Mouse (Mus musculus) ES-E14 (cell line): ENCODE data around the gene Gpam. TPM values are rescaled to one million over a fixed set of nuclear protein-coding genes. Genes with fewer than 3 reads are reported as not detected.
"Not testable (repeated sequence)": the region's sequence is repeated elsewhere in the genome, so short reads cannot be mapped to it uniquely, and the experiment has no call there.

ENCODE experiments used
- DNase-seq: peaks from one replicate; pipeline ENCODE4 v3.0.0-alpha.2; 2013; ENCODE audit warnings: low read depth, low spot score
- H3K27ac ChIP-seq: 2 replicates; pipeline ENCODE4 v1.5.1; 2012; ENCODE audit warnings: low read depth, mild to moderate bottlenecking, low read length, moderate library complexity, mixed read lengths; ENCODE audit not compliant: poor library complexity, insufficient read depth, severe bottlenecking
- H3K36me3 ChIP-seq: 2 replicates; pipeline ENCODE4 v1.6.1; 2012; ENCODE audit warnings: mild to moderate bottlenecking, low read length, moderate library complexity, mixed read lengths; ENCODE audit not compliant: control insufficient read depth, poor library complexity, insufficient read depth, severe bottlenecking
- H3K4me1 ChIP-seq, 2 experiments: fragments of 150-350 bp in 1 of 2; sonication (generic) in 1 of 2; 2 replicates each; pipeline ENCODE4 v1.6.1; 2012; ENCODE audit warnings: low read length in 2 of 2, mild to moderate bottlenecking in 1 of 2, mixed read lengths in 1 of 2; ENCODE audit not compliant: control insufficient read depth in 2 of 2, insufficient read depth in 2 of 2, poor library complexity in 1 of 2
- H3K4me3 ChIP-seq, 2 experiments: fragments of 150-350 bp in 1 of 2; sonication (generic) in 1 of 2; 2 replicates each; pipeline ENCODE4 v1.5.1; 2012; ENCODE audit warnings: low read length in 2 of 2, low read depth in 1 of 2, mild to moderate bottlenecking in 1 of 2, mixed read lengths in 1 of 2; ENCODE audit not compliant: insufficient read depth in 1 of 2, poor library complexity in 1 of 2, severe bottlenecking in 1 of 2
- H3K9ac ChIP-seq: 2 replicates; pipeline ENCODE4 v1.6.1; 2012; ENCODE audit warnings: low read depth, mild to moderate bottlenecking, low read length, mixed read lengths; ENCODE audit not compliant: poor library complexity, insufficient read depth, severe bottlenecking
- H3K9me3 ChIP-seq: fragments of 150-350 bp; sonication (generic); 2 replicates; pipeline ENCODE4 v1.6.1; 2012; ENCODE audit warnings: low read depth, mild to moderate bottlenecking, low read length; ENCODE audit not compliant: control insufficient read depth, insufficient read depth
- CHD2 ChIP-seq: IDR thresholded peaks from 2 replicates; pipeline ENCODE4 v1.6.1; 2014; ENCODE audit warnings: mild to moderate bottlenecking, low read depth, low read length, inconsistent platforms
- HCFC1 ChIP-seq: IDR thresholded peaks from 2 replicates; pipeline ENCODE4 v1.6.1; 2012; ENCODE audit warnings: low read length, inconsistent platforms, borderline replicate concordance; ENCODE audit not compliant: insufficient read depth
- MAFK ChIP-seq: IDR thresholded peaks from 2 replicates; pipeline ENCODE4 v1.6.1; 2014; ENCODE audit warnings: mild to moderate bottlenecking, low read depth, low read length, inconsistent platforms; ENCODE audit not compliant: insufficient read depth
- ZC3H11A ChIP-seq: IDR thresholded peaks from 2 replicates; pipeline ENCODE4 v1.6.1; 2012; ENCODE audit warnings: low read depth, mild to moderate bottlenecking, inconsistent platforms, low read length, borderline replicate concordance
- ZNF384 ChIP-seq: IDR thresholded peaks from 2 replicates; pipeline ENCODE4 v1.6.1; 2012; ENCODE audit warnings: low read depth, low read length, inconsistent platforms
- in situ Hi-C, 2 experiments: fragments of 600-800 bp; cut with MboI; formaldehyde crosslinking; loops; one replicate each; pipeline ENCODE4 v1.15.1; 2025; ENCODE audit warnings: low sequenced_read_pairs in 2 of 2, inconsistent platforms in 1 of 2; ENCODE audit not compliant: unreplicated experiment in 2 of 2
- total RNA-seq: library from RNA; depleted of rRNA; stranded (reverse); fragments of 300-350 nt; gene quantifications from 2 replicates; pipeline ENCODE4 v1.2.3, GENCODE M21; 2012; rRNA removed

The Gpam gene
- 16.6 and 27.4 TPM in 2 replicates for total RNA-seq

- Histone ChIP-seq H3K4me1 (peaks cover 0 to 4% of the 10 kb centered on the region in 2 experiments; a peak in 2 of 4 replicates), H3K27ac (no peak within 1 kb of the TSS), H3K9ac (no peak within 1 kb of the TSS), H3K4me3 (no peak within 1 kb of the TSS), H3K9me3 (no peaks in the 10 kb centered on the region), H3K36me3 (no peaks in the 10 kb centered on the region)
- in situ Hi-C loops, result no loop called here
- TF ChIP-seq ZC3H11A (no peak), CHD2 (no peak)
- DNase-seq, result no peak
These were observed at the start of gene Gpam for GRCm38 (mm10) chr19:55127072-55127718. Gpam (minus strand) TSS chr19:55127238.

GRCm38 (mm10) chr19:55171585-55171984 lies 44.5 kb upstream of the Gpam start:
- no peak for DNase-seq
- H3K4me1 ChIP-seq, result no peaks in the 10 kb centered on the region
- H3K4me3 ChIP-seq, result no peak overlapping the region
- in situ Hi-C loops, result no loop called here
- H3K9me3 ChIP-seq, result no peaks in the 10 kb centered on the region
- no peaks in the 10 kb centered on the region for H3K36me3 ChIP-seq
- no peak overlapping the region for H3K9ac ChIP-seq
- TF ChIP-seq HCFC1, result no peak
- no peak for TF ChIP-seq MAFK
- no peak for TF ChIP-seq CHD2
- no peak overlapping the region for H3K27ac ChIP-seq

GRCm38 (mm10) chr19:55170399-55170798 lies 43.4 kb upstream of the Gpam start:
- H3K27ac ChIP-seq, result no peak overlapping the region
- H3K9ac ChIP-seq, result no peak overlapping the region
- no peaks in the 10 kb centered on the region for H3K36me3 ChIP-seq
- H3K4me1 ChIP-seq, result no peaks in the 10 kb centered on the region
- in situ Hi-C loops, result no loop called here
- H3K9me3 ChIP-seq, result no peaks in the 10 kb centered on the region
- no peak for TF ChIP-seq ZC3H11A
- no peak for TF ChIP-seq ZNF384
- no peak for TF ChIP-seq CHD2
- TF ChIP-seq HCFC1, result no peak
- no peak for TF ChIP-seq MAFK
- no peak for DNase-seq
- no peak overlapping the region for H3K4me3 ChIP-seq

- H3K4me1 ChIP-seq, H3K9ac ChIP-seq, H3K27ac ChIP-seq, H3K36me3 ChIP-seq, in situ Hi-C loops, DNase-seq, H3K4me3 ChIP-seq, H3K9me3 ChIP-seq: not testable (repeated sequence)
These were observed 42.2 kb upstream of the Gpam start for GRCm38 (mm10) chr19:55169236-55169729.

GRCm38 (mm10) chr19:55168360-55168759 lies 41.3 kb upstream of the Gpam start:
- Histone ChIP-seq H3K36me3 (no peaks in the 10 kb centered on the region), H3K27ac (no peak overlapping the region), H3K9me3 (no peaks in the 10 kb centered on the region), H3K4me3 (no peak overlapping the region), H3K4me1 (no peaks in the 10 kb centered on the region), H3K9ac (no peak overlapping the region)
- DNase-seq, result no peak
- in situ Hi-C loops, result no loop called here
- TF ChIP-seq MAFK (no peak), CHD2 (no peak), ZNF384 (no peak), ZC3H11A (no peak)
